Mouse (Mus musculus) embryo, embryonic 10.5 days (tissue): ENCODE measurements around the gene Lamtor1.

Source experiments
- DNase-seq: peaks from one replicate; pipeline ENCODE4 v3.0.0-alpha.2; 2015; ENCODE audit warnings: low spot score

Gene Lamtor1

GRCm38 (mm10) chr7:101905561-101906286 is at the start of gene Lamtor1:
Gene Lamtor1 (plus strand): TSS chr7:101905904.
- DNase-seq: peak; percentile 100

GRCm38 (mm10) chr7:101857094-101857493 is 48.6 kb upstream of the Lamtor1 start, which contains the start of gene Folr2:
Gene Folr2 (minus strand): TSS chr7:101857194.
- DNase-seq: no peak

- DNase-seq: no peak
These were observed 47.3 kb upstream of the Lamtor1 start for GRCm38 (mm10) chr7:101858362-101858761.

- DNase-seq: no peak
These were observed 44.7 kb upstream of the Lamtor1 start for GRCm38 (mm10) chr7:101860978-101861377.

GRCm38 (mm10) chr7:101862291-101862690 is 43.4 kb upstream of the Lamtor1 start:
- DNase-seq: no peak

- DNase-seq: no peak
These were observed 42.3 kb upstream of the Lamtor1 start, which contains the start of gene Anapc15 for GRCm38 (mm10) chr7:101863415-101863814. Gene Anapc15 (plus strand): TSS chr7:101863715.

- no peak for DNase-seq
These were observed 39.0 kb upstream of the Lamtor1 start for GRCm38 (mm10) chr7:101866491-101867265.

GRCm38 (mm10) chr7:101867482-101867881 is 38.2 kb upstream of the Lamtor1 start:
- no peak for DNase-seq

- no peak for DNase-seq
These were observed 37.2 kb upstream of the Lamtor1 start for GRCm38 (mm10) chr7:101868241-101869162.

- peak; percentile 12 for DNase-seq
These were observed 36.6 kb upstream of the Lamtor1 start for GRCm38 (mm10) chr7:101869163-101869500.

GRCm38 (mm10) chr7:101870629-101871028 is 35.1 kb upstream of the Lamtor1 start, which contains the start of gene Folr1:
Gene Folr1 (minus strand): TSS chr7:101870788.
- no peak for DNase-seq

- DNase-seq: no peak
These were observed 34.4 kb upstream of the Lamtor1 start for GRCm38 (mm10) chr7:101871296-101871695.

GRCm38 (mm10) chr7:101875978-101876377 is 29.7 kb upstream of the Lamtor1 start:
- DNase-seq: no peak

GRCm38 (mm10) chr7:101880855-101881254 is 24.8 kb upstream of the Lamtor1 start:
- DNase-seq: no peak

GRCm38 (mm10) chr7:101882413-101883154 is 23.1 kb upstream of the Lamtor1 start:
- DNase-seq: no peak

GRCm38 (mm10) chr7:101884160-101884559 is 21.5 kb upstream of the Lamtor1 start:
- DNase-seq: no peak

- DNase-seq: no peak
These were observed 19.4 kb upstream of the Lamtor1 start for GRCm38 (mm10) chr7:101886274-101886673.

- no peak for DNase-seq
These were observed 17.2 kb upstream of the Lamtor1 start for GRCm38 (mm10) chr7:101888460-101888859.

GRCm38 (mm10) chr7:101895695-101896094 is 10.0 kb upstream of the Lamtor1 start:
- no peak for DNase-seq

- DNase-seq: peak; percentile 99
These were observed 9.3 kb upstream of the Lamtor1 start for GRCm38 (mm10) chr7:101896104-101897066.
